Mouse (Mus musculus): ENCODE measurements around the gene Epb41.

The Epb41 gene

GRCm38 (mm10) chr4:131919506-131920140 lies 155.5 kb downstream of the Epb41 start:
- DNase-seq: no peak

- DNase-seq: peak; percentile 52
These were observed 156.2 kb downstream of the Epb41 start for GRCm38 (mm10) chr4:131918711-131919500.

GRCm38 (mm10) chr4:131918026-131918533 lies 157.0 kb downstream of the Epb41 start:
- DNase-seq: no peak

- DNase-seq: no peak
These were observed 158.0 kb downstream of the Epb41 start for GRCm38 (mm10) chr4:131917010-131917555.

GRCm38 (mm10) chr4:131916425-131916824 lies 158.7 kb downstream of the Epb41 start:
- peak; percentile 90 for DNase-seq

GRCm38 (mm10) chr4:131915821-131916328 lies 159.2 kb downstream of the Epb41 start:
- no peak for DNase-seq

- no peak for DNase-seq
These were observed 160.1 kb downstream of the Epb41 start for GRCm38 (mm10) chr4:131914891-131915469.

- no peak for DNase-seq
These were observed 161.0 kb downstream of the Epb41 start for GRCm38 (mm10) chr4:131914046-131914643.

GRCm38 (mm10) chr4:131913526-131913925 lies 161.6 kb downstream of the Epb41 start:
- peak; percentile 49 for DNase-seq

GRCm38 (mm10) chr4:131911521-131911920 lies 163.6 kb downstream of the Epb41 start:
- DNase-seq: no peak

- peak; percentile 57 for DNase-seq
These were observed 164.7 kb downstream of the Epb41 start for GRCm38 (mm10) chr4:131910237-131910994.

GRCm38 (mm10) chr4:131907912-131908311 lies 167.2 kb downstream of the Epb41 start:
- DNase-seq: no peak

- no peak for DNase-seq
These were observed 168.7 kb downstream of the Epb41 start for GRCm38 (mm10) chr4:131906423-131906822.

- DNase-seq: peak; percentile 72
These were observed 170.6 kb downstream of the Epb41 start for GRCm38 (mm10) chr4:131904478-131904877.

GRCm38 (mm10) chr4:131901090-131901489 lies 174.0 kb downstream of the Epb41 start:
- DNase-seq: no peak

- no peak for DNase-seq
These were observed 176.0 kb downstream of the Epb41 start for GRCm38 (mm10) chr4:131899180-131899554.

- DNase-seq: no peak
These were observed 176.5 kb downstream of the Epb41 start for GRCm38 (mm10) chr4:131898503-131899179.

GRCm38 (mm10) chr4:131897787-131898186 lies 177.3 kb downstream of the Epb41 start:
- DNase-seq: peak; percentile 52

- no peak for DNase-seq
These were observed 178.0 kb downstream of the Epb41 start for GRCm38 (mm10) chr4:131897109-131897508.

- no peak for DNase-seq
These were observed 184.4 kb downstream of the Epb41 start for GRCm38 (mm10) chr4:131890692-131891091.

GRCm38 (mm10) chr4:131888564-131888963 lies 186.6 kb downstream of the Epb41 start:
- no peak for DNase-seq

All from lung, postnatal 10 days (tissue).